Mouse (Mus musculus): ENCODE measurements around the gene Olfr69.
"Not testable (repeated sequence)": the region's sequence is repeated elsewhere in the genome, so short reads cannot be mapped to it uniquely, and the experiment has no call there.

DNA sequence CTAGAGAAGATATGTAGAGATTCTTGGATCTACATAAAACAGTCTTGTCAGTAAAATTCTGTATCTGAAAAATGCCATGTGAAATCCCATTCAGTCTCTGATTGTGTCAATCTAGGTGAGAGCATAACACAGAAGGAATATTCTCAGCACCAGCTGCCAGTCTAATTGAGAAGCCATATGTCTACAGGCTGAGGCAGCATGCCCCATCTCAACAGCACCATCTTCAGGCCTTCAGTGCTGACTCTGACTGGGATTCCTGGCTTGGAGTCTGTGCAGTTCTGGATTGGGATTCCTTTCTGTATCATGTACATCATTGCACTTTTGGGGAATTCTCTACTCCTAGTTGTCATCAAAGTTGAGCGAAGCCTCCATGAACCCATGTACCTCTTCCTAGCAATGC, 55.0 kb downstream of the Olfr69 start:
- TF ChIP-seq MAZ (IDR thresholded peaks at IDR 0.05; ENCODE audit: low read depth, low read length); TCF12 (IDR thresholded peaks at IDR 0.05; ENCODE audit: low read depth, low read length); POLR2A (IDR thresholded peaks at IDR 0.05; ENCODE audit: low read depth, low read length); NELFE (IDR thresholded peaks at IDR 0.05; ENCODE audit: low read depth, low read length); ETS1 (conservative IDR thresholded peaks at IDR 0.05; ENCODE audit: low read depth, low read length); ZKSCAN1 (IDR thresholded peaks at IDR 0.05; ENCODE audit: borderline replicate concordance, low read depth, low read length); CTCF (conservative IDR thresholded peaks at IDR 0.05 in 1 of 2, IDR thresholded peaks at IDR 0.05 in 1 of 2; ENCODE audit: low read depth in 2 of 2, low read length in 2 of 2); CHD2 (IDR thresholded peaks at IDR 0.05; ENCODE audit: low read length); EP300 (IDR thresholded peaks at IDR 0.05; ENCODE audit: low read length): not testable (repeated sequence)
